Mouse (Mus musculus) adrenal gland (tissue): ENCODE measurements around the gene Slit3.

Source experiments
- intact Hi-C: fragments of 180-260 bp; cut with DNase I; formaldehyde crosslinking; loops from one replicate; pipeline ENCODE4 v1.15.1; 2025

Gene Slit3

DNA sequence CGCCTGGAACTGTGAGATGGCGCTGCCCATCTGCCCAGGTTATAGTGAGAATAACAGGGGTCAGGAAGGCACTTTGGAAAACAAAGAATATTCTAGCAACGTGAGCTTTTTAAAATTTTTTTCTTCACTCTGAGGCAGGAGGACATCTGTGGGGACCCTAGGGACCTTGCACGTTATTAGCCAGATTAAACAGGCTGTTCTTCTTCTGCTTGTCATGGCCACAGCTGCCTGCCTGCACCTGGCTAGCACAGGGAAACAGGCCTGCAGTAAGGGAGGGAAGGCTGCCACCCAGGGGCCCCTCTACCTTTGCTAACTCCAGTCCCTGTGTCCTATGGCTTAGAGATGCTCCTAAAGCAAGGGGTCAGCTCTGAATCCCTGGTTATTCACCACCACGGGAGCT is 487.8 kb downstream of the Slit3 start:
- intact Hi-C loops, result no loop called here

GRCm38 (mm10) chr11:35612262-35612896 is 491.4 kb downstream of the Slit3 start:
- intact Hi-C loops, result no loop called here

- intact Hi-C loops, result no loop called here
Measured at GRCm38 (mm10) chr11:35614530-35614929, 493.5 kb downstream of the Slit3 start.

DNA sequence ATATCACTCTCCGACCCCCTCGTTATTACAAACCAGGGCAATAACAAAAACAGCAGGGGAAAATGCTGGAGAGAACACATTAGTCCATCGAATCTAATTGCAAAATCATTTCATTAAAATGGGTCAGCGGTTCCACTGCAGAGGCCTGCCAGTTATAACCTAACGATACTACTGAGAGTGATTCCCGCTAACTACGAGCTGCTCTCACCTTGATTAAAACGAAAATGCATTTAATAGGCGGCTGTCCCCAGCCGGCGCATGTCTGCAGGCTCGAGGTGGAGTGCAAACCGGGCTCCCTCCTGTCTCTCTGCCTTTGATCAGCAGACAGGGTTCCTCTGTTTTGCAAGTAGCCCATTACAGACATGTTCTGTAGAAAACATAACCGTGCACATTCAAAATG is 498.4 kb downstream of the Slit3 start:
- intact Hi-C loops, result no loop called here

GRCm38 (mm10) chr11:35622736-35623135 is 501.7 kb downstream of the Slit3 start:
- intact Hi-C loops, result no loop called here

GRCm38 (mm10) chr11:35624515-35625270 is 503.7 kb downstream of the Slit3 start:
- intact Hi-C loops, result no loop called here

GRCm38 (mm10) chr11:35625576-35625975 is 504.6 kb downstream of the Slit3 start:
- intact Hi-C loops, result no loop called here

DNA sequence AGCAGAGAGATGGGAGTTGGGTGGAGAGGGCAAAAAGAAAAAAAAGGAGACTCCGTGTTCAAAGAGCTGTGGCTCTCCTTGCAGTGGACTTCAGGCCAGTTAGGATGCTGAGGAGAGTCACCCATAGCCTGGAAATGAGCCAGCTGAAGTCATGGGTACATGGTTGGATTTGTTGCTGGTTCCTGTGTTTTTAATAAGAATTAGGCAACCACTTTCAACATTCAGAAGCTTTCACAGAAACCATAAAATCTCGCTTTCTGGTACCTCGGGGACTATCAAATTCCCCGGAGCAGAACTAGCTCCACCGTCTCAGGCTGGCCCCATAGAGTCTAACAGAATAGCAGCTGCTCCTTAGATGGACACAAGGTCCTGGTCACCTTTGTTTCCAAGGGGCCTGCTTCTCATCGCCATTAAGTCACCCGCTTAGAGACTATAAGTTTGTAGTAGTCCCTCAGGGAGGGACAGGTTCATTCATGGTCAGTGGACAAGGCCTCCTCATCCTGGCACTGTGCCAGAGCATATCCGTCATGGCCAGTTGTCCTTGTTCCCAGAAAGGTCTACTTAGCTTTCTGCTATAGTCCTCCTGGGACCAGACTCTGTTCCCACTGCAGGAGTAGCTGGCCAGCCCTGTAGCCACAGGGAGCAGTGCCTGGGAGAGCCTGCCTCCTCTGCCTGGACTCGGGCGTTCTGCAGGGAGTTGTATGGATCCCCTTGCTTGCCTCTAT is 505.3 kb downstream of the Slit3 start:
- intact Hi-C loops, result no loop called here

GRCm38 (mm10) chr11:35627815-35628214 is 506.8 kb downstream of the Slit3 start:
- intact Hi-C loops, result no loop called here

DNA sequence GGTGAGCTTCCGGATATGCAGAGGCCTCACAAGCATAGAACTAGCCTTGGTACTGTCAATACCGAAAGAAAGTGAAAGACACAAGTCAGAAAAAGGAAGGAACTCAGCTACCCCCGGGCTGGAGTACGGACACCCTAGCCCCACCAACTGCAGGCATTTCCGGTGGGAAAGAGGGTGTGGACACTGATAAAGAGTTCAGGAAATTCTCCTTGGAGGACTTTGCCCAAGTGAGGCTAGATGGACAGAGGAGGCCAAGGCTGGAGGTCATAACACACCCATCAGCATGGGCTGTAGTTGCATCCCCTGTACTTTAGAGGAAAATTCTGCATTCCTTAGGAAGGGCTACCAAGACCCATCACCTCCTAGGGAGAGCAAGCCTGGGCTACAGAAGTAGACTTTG is 511.2 kb downstream of the Slit3 start:
- intact Hi-C loops, result no loop called here

DNA sequence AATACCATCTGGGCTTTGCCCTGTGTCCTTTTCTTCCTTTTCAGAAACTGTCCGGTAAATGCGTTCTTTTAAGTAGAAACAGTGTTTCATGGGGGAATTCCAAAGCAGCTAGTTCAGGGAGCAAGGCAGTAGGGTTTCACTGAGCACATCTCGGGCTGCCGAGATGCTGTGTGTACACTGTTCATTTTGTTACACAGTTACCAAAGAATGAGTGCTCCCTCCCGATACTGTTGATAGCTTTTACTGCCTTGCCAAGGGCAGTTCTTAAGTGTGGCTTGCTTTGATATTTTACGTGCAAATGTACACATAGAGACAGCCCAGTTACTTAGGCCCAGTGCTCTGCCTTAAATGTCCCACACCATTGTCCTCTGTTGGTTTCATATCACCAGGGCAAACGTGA is 516.1 kb downstream of the Slit3 start:
- intact Hi-C loops, result no loop called here

DNA sequence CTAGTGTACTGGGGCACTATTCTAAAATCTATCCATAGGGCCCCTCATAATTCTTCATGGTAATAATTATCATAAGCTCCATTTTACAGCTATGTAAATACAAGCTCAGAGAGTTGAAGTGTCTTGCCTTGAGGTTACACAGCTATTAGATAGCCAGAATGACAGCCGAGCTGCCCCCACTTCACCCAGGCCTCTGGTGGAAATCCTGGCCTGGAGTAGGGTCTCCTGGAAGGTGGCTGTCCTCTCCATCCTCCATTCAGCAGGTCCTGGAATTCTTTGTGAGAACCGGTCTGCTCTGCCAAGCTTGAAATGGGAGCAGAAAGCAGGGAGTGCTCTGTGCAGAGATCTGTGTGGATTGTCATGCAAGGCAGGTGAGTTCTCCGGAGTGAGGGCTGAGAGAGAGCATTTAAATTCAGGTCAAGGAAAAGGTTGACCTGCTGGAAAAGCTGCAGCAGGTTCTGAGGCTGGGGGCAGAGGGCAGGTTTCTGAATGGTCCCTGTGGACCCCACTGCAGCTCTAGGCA is 517.9 kb downstream of the Slit3 start:
- intact Hi-C loops, result no loop called here

GRCm38 (mm10) chr11:35639428-35639827 is 518.4 kb downstream of the Slit3 start:
- intact Hi-C loops, result no loop called here

DNA sequence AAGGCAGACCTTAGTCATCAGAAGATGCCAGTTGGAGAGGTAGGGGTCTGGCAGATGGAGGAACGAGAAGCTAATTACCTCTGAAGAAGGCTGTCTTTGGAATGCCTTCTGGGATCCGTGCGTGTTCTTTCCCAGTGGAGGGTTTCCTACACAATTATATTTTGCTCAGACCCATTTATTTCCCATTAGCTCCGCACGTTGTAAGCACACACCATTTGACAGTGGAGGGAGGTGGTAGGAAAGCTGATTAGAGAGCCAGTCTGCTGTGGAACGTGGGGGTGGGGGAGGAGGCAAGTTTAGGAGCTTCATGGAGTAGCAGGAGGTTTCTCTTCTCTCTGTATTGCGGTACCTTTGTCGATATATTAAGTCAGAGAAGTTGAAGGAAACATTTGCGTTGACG is 530.3 kb downstream of the Slit3 start:
- intact Hi-C loops, result no loop called here

- intact Hi-C loops, result no loop called here
Measured at GRCm38 (mm10) chr11:35655836-35656235, 534.8 kb downstream of the Slit3 start.

DNA sequence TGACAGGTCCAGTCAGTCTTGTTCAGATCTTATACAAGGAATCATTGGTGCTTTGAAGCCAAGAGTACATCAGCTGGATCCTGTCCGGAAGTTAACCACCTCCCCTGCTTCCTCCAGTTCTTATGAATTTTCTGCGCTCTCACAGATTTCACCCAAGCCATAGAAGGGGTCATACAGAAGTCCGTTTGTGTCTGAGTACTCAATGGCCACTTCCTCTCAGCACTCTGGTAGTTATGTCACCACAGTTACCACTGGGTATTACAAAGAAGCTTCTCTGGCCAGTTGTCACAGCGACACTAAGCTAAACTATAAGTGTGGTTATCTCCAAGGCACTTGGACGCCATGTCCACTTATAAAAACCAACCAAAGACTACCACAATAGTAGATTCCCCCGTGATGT is 536.6 kb downstream of the Slit3 start:
- intact Hi-C loops, result no loop called here

GRCm38 (mm10) chr11:35660967-35661366 is 539.9 kb downstream of the Slit3 start:
- intact Hi-C loops, result loop anchor here (10.0 kb wide), 1 partner anchor 816 kb away; no protein-coding TSS in a partner anchor

GRCm38 (mm10) chr11:35662945-35663344 is 541.9 kb downstream of the Slit3 start:
- intact Hi-C loops, result loop anchor here (10.0 kb wide), 1 partner anchor 818 kb away; no protein-coding TSS in a partner anchor

DNA sequence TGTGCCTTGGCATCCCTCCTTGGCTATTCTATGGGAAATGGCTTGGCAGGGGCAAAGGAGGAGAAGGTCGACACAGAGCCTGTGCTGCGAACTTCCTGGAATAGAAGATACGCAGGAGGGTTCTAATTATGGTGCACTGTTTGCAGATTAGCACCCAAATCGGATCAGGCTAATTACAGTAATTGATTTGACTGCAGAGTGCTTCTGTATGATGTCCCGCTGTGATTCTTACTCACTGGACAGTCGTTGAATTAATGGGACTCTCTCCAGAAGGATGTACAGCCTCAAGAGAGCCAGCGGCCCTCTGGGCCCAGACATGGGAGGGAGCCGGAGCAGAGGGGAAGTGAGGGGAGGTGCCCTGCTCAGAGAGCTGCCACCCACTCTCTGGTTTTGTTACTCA is 542.6 kb downstream of the Slit3 start:
- intact Hi-C loops, result loop anchor here (10.0 kb wide), 1 partner anchor 819 kb away; no protein-coding TSS in a partner anchor

DNA sequence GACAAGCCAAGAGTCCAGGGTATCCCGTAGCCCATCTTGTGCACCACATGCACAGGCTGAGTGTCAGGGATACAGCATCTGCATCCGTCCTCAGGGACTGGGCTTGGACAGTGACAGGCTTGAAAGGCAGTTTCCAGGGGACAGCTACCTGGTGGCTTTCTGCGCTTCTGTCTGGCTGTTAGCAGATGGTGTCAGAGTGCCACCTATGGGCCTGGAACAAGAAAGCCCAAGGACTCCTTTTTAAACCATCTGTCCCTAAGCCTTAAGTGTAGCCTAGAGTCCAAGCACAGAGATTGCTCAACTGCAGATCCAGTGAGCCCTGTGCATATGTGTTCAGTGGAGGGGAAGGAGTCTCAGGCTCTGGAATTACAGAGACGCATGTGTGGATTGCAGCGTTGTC is 544.0 kb downstream of the Slit3 start:
- intact Hi-C loops, result loop anchor here (5.0 to 10.0 kb wide), 2 partner anchors 213 to 820 kb away; no protein-coding TSS in a partner anchor

DNA sequence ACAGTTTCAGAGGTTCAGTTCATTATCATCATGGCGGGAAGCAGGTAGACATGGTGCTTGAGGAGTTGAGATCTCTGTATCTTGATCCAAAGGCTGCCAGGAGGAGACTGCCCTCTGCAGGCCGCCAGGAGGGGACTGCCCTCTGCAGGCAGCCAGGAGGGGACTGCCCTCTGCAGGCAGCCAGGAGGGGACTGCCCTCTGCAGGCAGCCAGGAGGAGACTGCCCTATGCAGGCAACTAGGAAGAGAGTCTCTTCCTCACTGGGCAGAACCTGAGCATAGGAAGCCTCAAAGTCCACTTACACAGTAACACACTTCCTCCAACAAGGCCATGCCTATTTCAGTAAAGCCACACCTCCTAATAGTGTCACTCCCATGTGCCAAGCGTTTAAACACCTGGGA is 546.4 kb downstream of the Slit3 start:
- intact Hi-C loops, result loop anchor here (5.0 to 10.0 kb wide), 2 partner anchors 215 to 823 kb away; no protein-coding TSS in a partner anchor

- intact Hi-C loops, result loop anchor here (5.0 to 10.0 kb wide), 2 partner anchors 216 to 823 kb away; no protein-coding TSS in a partner anchor
Measured at GRCm38 (mm10) chr11:35668138-35668537, 547.1 kb downstream of the Slit3 start.
